Mouse (Mus musculus): ENCODE data around the gene Zkscan17.

Zkscan17 gene

DNA sequence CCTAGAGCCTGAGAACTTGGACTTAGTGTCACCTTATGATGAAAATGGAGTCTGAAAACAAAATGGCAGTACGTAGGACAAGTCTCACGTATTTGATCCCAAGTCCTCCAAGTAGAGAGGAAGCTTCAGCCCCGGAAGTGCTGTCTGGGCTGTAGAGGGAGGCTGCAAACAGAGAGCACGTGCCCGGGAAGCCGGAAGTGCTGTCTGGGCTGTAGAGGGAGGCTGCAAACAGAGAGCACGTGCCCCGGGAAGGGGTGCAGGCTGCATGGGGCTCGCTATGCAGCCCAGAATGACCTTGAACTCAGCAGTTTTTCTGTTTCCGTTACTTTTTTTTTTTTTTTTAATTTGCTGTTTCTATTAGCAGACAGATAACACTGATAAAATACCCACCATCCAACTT, 8.3 kb downstream of the Zkscan17 start:
- DNase-seq (ENCODE audit: low spot score), result no peak

DNA sequence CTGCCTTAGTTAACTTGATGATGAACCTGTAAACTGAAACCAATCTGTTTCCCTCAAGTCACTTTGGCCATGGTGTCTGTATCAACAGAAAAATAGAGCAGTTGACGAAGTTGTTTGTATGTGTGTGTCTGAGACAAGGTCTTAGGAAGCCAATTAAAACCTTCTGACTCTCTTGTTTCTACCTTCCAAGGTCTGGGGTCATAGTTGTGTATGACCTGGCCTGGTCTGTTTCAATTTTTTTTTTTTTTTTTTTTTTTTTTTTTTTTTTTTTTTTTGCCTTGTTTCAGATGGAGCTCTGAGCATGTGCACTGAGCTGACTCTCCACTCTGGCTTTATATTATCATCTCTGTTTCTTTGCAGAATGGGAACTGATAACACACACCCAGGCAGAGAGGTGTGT, 9.1 kb downstream of the Zkscan17 start:
- DNase-seq (ENCODE audit: low spot score), result no peak

DNA sequence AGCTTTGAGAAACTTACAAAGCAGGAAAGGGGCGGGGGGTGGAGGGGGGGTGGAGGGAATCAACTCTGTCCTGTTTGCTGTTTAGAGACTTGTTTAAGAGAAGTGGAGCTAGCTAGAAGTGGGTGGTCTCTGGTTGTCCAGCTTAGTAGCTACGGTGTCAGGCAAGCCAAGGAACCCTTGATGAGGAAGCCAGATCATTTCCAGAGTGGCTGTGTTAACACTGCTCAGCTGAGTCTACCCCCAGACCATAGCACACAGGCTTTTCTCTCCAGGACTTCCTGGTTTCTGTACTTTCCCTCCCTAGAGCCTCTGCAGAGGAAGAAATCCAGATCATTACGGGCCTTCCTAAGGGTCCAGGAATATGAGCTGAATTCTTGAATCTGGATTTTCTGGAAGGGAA, 11.8 kb downstream of the Zkscan17 start:
- no peak for DNase-seq (ENCODE audit: low spot score)

DNA sequence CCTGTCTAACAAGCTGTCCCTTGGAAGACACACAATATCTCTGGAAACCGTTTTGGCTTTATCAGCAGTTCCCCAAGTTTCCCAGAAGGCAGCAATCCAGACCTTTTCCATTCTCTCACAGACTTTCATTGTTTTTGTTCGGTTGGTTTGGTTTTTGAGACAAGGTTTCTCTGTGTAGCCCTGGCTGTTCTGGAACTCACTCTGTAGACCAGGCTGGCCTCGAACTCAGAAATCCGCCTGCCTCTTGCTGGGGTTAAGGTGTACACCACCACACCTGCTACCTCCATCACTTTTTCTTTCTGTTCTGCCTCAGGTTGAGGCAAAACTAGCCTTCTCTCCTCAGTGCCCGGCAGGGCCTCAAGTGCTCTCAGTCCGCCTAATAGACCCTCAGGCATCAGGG, 12.2 kb downstream of the Zkscan17 start:
- no peak for DNase-seq (ENCODE audit: low spot score)

DNA sequence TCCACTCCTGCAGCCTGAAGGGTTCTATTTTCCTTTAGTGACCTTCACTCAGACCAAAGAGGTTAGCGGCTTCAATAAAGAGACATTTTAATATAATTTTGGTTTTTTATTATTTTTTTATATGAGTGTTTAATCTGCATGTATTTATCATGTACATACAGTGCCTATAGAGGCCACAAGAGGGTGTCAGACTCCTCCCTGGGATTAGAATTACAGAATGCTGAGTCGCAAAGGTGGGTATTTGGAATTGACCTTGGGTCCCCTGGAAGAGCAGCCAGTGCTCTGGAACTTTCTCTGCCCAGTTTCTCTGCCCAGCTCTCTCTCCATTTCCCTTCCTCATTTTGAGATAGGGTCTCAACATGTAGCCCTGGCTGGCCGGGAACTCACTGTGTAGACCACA, 13.0 kb downstream of the Zkscan17 start:
- DNase-seq (ENCODE audit: low spot score), result no peak

DNA sequence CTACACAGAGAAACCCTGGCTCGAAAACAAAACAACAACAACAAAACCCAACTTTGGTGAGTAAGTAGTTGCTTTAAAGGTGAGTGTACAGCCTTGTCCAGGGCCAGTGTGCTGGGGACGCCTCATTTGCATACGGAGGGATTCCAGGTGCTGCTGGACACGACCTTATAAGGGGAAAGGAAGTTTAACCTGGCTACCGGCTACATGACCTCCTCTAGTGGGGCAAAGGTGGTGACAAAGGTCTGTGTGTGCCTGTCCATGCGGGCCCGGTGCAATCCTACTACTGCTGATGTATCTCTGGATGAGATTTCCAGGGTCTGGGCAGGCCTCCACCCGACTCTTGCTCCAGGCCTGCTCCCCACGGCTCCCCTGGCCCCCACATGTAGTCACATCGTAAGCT, 13.8 kb downstream of the Zkscan17 start:
- no peak for DNase-seq (ENCODE audit: low spot score)

DNA sequence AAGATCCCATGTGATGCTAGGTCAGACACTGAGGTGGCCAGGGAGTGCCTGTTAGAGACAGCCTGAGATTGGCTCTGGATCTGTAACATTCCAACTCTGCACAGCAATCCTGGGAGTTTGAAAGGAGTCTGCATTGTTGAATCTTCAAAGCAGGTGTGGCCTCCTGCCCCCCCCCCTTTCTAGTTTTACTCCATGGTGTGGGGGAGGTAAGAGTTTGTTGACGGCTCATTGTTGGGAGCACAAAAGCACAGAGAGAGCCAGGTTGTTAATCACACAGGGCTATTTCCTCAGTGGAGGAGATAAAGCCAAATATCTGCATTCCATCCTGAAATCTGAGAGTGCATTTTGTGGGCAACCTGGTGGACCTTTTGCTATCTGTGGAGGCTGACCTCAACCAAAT, 15.0 kb downstream of the Zkscan17 start:
- no peak for DNase-seq (ENCODE audit: low spot score)

DNA sequence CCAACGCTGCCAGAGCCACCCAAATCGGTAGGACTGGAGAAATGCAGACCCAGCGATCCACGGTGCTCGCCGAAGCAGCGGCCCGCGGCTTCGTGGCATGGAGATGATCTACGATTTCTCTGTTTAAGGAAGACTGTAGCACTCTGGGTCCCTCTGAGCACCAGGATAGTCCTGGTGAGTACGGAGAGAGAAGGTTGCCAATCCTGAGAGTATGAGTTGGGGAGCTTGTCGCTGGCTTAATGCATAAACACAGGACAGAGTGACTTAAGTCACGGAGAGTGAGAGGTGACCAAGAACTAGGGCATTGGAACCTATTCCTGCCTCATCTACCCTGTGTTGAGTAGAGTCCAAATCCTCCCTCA, 19.9 kb downstream of the Zkscan17 start:
- no peak for DNase-seq (ENCODE audit: low spot score)

DNA sequence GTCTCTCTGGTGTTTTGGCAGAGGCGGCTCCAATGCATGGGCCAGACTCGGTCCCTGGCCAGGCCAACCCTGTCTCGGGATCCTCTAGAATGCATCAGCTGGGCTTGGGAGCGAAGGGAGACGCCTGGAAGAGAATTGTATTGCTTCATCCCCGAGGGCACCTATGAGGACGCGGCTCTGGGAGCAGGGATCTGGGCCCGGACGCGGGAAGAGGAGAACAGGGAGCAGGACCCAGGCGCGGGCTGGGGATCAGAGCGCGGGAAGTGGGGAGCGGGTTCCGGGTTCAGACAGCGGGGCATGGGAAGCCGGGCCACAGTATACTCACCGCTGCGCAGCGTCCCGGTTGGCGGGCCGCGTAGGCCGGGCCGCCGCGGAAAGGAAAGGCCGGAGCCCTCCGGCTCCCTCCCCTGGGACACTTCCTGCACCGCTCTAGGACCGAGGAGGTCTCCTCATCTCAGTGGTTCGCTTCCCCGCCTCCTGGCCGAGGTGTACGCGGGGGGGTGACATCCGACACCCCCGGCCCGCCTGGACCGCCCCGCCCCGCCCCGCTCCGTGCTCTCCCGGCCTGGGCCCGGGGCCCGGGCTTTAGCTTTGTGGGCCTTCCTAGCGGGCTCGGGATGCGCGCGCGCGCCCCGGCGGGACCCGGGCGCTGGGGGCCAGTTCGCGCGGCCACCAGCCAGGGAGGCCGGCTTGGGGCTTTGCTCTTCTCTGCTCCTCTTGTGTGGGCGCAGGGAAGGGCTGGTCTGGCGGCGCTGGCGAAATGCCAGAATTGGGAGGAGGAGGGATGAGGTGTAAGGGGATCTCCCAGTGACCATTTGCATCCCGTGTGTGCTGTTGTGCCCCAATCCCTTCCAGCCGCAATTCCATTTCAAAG, 20.5 kb downstream of the Zkscan17 start:
- DNase-seq (ENCODE audit: low spot score), result peak; percentile 72

DNA sequence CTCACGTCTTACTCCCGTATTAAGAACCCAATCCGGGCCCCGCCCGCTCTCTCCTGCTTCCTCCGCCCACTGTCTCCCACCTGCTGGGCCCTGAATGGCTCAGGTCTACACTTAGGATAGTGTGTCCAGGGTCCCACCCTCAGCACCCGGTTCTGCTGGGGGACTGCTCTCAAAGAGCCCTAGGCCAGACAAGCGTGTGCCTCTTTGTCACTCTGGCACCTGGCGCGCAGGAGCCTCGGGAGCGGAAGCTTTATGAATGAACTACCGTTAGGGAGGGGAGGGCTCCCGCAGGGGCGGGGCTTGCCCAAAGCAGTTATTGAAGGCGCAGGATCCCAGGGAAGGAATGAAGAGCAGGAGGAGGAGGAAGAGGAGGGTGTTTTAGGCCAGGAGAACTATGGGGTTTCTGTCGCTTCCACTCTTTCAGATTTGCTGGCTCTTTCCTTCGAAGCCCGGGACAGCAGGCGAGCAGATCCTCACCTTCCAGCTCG, 21.2 kb downstream of the Zkscan17 start:
- DNase-seq (ENCODE audit: low spot score), result no peak

DNA sequence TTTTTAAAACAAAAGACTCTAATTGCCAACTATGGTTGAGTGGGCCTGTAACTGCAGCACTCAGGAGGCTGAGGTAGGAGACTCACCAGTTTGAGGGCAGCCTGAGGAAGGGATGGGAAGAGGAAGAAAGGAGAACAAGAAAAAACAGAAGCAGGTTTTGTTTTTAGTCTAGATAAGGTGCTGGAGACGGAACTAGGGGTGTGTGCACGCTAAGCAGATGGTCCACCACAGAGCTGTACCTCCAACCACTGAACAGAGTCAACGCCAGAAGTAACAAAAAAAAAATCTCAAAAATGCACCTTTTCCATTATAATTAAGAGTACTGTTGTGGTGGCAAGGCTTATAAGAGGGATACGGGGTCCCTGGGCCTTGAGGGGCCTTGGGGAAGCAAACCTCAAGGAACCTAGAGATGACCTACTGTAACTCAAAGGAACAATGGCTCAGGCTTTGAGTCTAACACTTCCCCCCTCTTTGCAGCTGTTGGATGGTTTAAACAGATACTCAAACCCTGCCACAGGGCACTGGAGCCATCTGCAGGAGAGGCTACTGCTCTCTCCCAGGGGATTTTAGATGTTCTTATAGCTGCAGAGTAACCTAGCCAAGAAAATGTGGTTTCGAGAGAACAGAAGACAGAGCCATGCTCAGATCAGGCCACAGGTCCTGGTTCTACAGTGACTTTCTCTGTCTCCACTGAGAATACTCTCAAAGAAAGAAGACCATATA, 24.4 kb downstream of the Zkscan17 start:
- DNase-seq (ENCODE audit: low spot score), result no peak

DNA sequence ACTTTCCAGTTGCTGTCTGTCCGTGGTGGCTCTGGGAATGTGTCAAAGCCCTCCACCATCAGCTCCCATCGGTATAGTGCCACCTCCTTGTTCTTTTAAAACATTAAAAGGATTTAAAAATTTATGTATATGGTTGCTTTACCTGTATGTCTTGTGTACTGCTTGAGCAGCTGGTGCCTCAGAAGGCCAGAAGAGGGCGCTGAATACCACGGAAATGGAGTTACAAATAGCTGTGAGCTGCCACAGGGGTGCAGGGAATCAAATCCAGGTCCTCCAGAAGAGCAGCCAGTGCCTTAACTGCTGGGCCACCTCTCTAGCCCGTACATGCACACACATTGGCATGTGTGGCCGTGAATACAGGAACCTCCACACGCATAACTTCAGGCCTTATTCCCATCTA, 28.8 kb downstream of the Zkscan17 start:
- no peak for DNase-seq (ENCODE audit: low spot score)

DNA sequence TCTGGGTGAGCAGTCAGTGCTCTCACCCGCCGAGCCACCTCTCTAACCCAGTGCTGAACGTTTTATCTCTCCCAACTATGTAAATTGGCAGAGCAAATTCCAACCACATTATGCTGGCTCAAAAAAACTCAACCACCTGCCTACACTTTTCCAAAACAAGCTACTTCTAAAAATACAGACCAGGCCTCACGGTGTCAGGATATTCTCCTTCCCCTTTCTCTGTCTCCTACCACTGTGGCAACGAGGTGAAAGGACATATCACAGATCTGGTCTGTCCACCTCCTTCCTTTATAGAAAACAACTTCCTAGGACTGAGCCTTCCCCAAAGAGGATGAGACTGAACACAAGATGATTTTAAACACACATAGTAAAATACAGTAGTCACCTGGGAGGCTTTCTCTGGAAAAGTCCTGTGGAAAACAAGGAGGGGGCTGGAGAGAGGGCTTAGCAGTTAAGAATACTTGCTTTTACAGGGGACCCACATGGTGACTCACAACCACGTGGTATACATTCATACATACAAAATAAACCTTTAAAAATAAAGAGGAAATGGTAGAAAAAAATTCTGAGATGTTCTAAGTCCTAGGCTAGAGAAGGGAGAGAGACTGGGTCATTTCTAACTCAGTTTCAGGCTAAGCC, 29.8 kb downstream of the Zkscan17 start:
- DNase-seq (ENCODE audit: low spot score), result no peak

DNA sequence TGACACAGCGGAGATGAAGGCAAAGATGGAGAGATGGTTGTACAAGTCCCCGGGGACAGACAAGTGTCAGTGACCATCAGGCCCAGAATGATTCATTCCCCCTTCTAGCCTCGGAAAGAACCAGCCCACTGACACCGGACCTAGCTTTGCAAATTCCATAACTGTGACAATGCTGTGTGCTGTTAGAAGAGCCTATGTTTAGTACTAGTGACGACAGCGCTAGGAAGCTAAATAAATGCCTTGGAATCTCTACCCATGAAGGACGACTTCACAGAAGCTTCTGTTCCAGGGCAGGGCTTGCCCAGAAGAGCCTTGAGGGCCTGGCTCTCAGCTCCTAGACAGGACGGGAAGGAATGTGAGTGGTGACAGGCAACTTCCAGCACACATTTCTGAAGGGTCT, 40.3 kb downstream of the Zkscan17 start:
- no peak for DNase-seq (ENCODE audit: low spot score)

DNA sequence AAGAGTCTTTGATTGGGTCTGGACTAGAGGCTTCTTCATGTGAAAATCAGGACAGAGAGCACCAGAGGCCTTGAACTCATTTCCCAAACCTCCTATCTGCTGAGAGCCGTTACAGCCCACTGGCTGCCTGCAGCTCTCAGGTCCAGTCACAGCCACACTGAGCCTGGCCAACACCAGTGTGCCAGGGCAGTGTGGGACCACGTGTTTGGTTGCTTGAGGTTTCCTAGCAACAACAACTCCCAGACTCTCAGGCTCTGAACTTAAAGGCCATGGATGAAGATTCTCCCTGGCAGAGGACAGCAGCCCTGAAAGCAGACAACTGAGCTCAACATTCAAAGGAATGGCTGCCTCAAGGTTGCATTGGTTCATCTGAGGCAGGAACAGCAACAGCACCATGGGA, 40.9 kb downstream of the Zkscan17 start:
- no peak for DNase-seq (ENCODE audit: low spot score)

DNA sequence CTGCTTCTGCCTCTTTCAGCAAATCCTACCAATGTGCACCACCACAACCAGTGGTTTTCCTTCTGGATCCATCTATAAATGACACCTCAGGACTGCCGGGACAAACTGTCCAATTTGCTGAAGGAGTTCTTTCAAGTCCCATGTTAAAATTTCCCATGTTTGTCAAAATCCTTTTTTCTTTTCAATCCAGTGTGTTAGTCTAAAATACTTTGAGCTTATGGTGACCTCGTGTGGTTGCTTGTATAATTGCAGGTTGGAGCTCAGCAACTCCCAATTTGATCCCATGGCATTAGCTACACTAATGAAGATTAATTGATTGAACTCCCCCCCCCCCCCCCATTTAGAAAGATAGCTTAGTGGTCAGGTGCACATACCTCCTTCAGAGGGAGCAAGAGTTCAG, 43.3 kb downstream of the Zkscan17 start:
- DNase-seq (ENCODE audit: low spot score), result no peak

DNA sequence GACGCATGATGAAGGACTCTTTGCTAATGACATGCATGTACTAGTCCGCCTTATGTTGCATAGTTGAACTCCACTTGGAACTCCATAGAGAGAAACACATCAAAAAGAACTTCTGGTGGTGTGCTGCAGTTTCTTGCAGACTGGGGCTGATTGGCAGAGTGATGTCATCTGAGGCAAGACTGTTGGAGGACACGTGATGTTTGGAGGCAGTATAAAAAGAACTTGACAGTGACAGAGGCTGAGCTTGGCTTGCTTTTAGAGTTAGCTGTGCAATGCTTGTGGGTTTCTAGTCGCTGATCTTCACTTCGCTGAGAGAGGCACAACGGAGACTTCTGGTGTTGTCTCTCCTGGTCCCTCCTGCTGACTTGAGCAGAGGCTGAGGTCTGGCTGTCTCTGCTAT, 49.3 kb downstream of the Zkscan17 start:
- no peak for DNase-seq (ENCODE audit: low spot score)

DNA sequence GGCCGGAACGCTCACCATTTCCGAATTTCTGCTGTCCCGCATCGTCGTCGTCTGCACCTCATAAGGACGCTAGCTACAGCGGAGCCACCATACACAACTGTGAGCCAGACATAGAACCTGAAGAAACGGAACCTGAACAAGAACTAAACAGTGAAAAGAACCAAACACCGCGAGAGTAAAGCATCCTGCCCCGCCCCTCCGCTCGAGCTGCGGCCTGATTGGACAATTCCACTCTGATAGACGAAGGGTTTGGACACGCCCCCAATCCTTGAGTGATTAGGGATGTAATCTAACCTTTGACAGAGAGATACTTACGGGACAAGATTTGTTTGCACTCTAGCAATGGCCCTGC, 54.2 kb downstream of the Zkscan17 start, which contains the start of gene Zfp867:
Gene Zfp867, minus strand, starts transcription at position 149 of the 352 bp plus-strand sequence.
- DNase-seq (ENCODE audit: low spot score), result peak; percentile 52

DNA sequence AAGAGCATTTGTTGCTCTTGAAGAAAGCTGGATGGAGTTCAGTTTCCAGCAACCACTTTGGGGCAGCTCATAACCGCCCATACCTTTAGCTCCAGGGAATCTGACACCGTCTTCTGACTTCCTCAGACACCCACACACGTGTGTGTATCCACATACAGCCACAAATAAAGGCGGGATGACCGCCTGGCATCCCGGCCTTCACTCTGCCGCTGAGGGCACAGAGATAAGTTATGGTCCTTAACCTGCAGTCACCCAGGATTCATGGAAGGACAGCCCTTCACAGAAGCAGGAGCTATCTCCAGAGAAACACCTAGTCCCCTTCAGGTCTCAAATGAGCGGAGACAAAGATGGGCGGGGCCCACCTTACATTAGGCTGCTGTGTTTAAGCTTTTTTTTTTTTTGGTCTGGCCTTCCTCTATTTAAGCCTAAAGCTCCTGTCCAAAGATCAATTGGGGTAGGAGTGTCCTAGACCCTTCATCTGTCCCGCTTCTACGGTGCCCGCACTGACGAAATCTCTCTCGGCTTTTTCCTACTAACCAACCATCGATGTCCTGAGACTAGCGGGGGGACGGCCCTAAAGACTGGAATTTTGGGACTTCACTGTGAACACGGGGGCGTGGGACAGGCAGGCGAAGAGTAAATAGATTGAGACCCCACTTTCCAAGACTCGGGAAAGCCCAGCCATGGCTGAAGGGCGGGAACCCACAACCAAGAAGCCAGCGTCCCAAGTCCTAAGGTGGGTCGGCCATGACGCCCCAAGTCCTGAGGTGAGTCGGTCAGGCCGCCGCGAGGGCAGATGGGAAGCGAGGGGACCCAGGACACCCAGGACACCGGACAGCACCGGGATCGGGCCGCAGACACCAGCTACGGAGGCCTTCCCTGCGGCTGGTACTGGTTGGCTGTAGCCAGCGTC, 54.9 kb downstream of the Zkscan17 start:
- DNase-seq (ENCODE audit: low spot score), result no peak

DNA sequence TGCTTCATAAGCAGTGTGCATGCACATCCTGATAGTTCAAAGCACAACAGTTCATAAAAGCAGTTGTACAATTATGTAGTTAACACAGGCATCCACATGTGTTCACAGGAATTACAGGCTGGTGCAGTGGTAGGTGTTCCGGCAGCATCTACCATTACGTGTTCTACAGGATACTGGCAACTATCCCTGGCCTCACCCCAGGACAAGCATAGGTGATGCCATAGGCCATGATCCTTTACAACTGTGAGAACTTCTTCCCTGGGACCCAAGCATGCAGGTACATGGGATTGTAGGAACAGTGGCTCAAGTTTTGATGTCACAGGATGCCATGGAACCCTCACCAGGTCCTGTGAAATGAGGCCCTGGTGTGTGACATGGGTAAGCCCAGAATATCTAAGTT, 66.1 kb downstream of the Zkscan17 start:
- DNase-seq (ENCODE audit: low spot score), result no peak

DNA sequence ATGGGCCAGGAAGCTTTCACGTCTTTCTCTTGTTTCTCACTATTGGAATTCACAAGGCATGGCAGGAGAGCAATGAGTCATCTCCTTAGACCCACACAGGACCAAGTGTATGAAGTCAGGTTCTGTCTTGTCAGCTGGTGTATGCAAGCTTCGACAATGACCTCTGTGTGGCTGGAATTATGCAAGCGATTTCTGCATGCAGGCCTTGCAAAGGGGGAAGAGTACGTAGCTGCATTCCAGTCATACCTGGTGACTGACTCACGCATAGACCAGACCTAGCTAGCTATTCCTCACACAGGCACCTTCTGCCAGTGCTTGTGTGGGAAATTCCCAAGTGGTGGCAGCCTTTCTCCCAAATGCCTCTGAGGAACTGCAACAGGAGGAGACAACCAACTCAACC, 67.6 kb downstream of the Zkscan17 start:
- no peak for DNase-seq (ENCODE audit: low spot score)

DNA sequence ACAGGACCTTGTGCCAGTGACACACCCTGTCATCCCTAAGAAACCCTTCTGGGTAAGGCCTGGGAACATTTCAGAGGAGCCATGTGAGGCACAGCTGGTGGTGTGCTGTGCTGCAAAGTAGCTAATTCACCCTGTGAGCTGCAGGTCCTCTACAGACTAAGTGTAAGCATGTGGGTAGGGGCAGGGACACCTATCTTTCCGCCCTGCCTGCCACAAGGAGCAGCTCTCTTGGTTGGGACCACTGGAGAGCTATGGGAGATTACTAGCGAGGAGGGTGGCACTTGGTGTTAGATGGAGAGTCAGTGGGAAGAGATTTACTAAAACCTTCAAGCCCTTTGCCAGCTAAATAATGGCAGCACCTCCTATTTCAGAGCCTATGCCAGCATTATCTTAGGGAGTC, 69.7 kb downstream of the Zkscan17 start:
- no peak for DNase-seq (ENCODE audit: low spot score)
